Mouse (Mus musculus) liver, embryonic 11.5 days (tissue): ENCODE results near the gene Esr2. TPM values are rescaled to one million over a fixed set of nuclear protein-coding genes. Genes with fewer than 3 reads are reported as not detected.

Source experiments
- polyA plus RNA-seq: library from polyadenylated mRNA; unstranded; fragments of >200 nt; fragmentation: Nextera tagmentation; extraction: Ambion mirVana; gene quantifications from 2 replicates; pipeline ENCODE4 v1.2.1, GENCODE M21; 2014

The Esr2 gene
- polyA plus RNA-seq, 1 experiment from 2014 or later, result 0.15 TPM

Other genes starting within 250 kb of the Esr2 start
- 0.10 TPM in 1 of 2 replicates, not detected in the other for gene Tex21, start 69.5 kb upstream of the Esr2 start, polyA plus RNA-seq
- gene Mthfd1, start 78.0 kb upstream of the Esr2 start, polyA plus RNA-seq, result 178 and 218 TPM in 2 replicates
- 2.4 and 2.8 TPM in 2 replicates for gene Akap5, start 147.6 kb upstream of the Esr2 start, polyA plus RNA-seq
- gene Zbtb25, start 192.3 kb upstream of the Esr2 start, polyA plus RNA-seq, result 14.3 and 16.6 TPM in 2 replicates
- 9.4 and 11.1 TPM in 2 replicates for gene Zbtb1, start 193.0 kb upstream of the Esr2 start, polyA plus RNA-seq
- gene Hspa2, start 226.9 kb upstream of the Esr2 start, polyA plus RNA-seq, result 4.2 and 5.4 TPM in 2 replicates
- 0.51 TPM in 2 replicates for gene Ppp1r36, start 240.3 kb upstream of the Esr2 start, polyA plus RNA-seq